Mouse (Mus musculus) liver, adult 2 months (tissue): ENCODE measurements at regions not wholly inside any gene's neighbourhood (a gene's known extent, or its start where the extent isn't known, plus 50 kb on each side); places are given as distances from the start of the nearest gene placed in this dataset.

ENCODE experiments used
- DNase-seq: peaks from one replicate; pipeline ENCODE4 v3.0.0-alpha.2; 2011; ENCODE audit warnings: low read depth, low spot score; ENCODE audit errors: extremely low read depth
- H3K27ac ChIP-seq: fragments of 200-500 bp; replicated peaks from 2 replicates; pipeline ENCODE4 v1.5.1; 2012; ENCODE audit warnings: low read depth, mild to moderate bottlenecking, control low read depth, inconsistent platforms, low read length; ENCODE audit not compliant: insufficient read depth
- H3K27me3 ChIP-seq: fragments of 200-500 bp; 2 replicates; pipeline ENCODE4 v1.6.1; 2012; ENCODE audit warnings: mild to moderate bottlenecking, moderate library complexity, low read length, inconsistent platforms; ENCODE audit not compliant: control insufficient read depth, insufficient read depth
- H3K36me3 ChIP-seq: fragments of 200-500 bp; 2 replicates; pipeline ENCODE4 v1.6.1; 2012; ENCODE audit warnings: low read length, inconsistent platforms; ENCODE audit not compliant: control insufficient read depth, insufficient read depth
- H3K4me1 ChIP-seq: fragments of 200-500 bp; 2 replicates; pipeline ENCODE4 v1.6.1; 2011; ENCODE audit warnings: low read length; ENCODE audit not compliant: control insufficient read depth, insufficient read depth
- H3K4me3 ChIP-seq: fragments of 200-500 bp; 2 replicates; pipeline ENCODE4 v1.5.1; 2011; ENCODE audit warnings: low read depth, mild to moderate bottlenecking, control low read depth, low read length, moderate library complexity; ENCODE audit not compliant: insufficient read depth
- H3K79me2 ChIP-seq: fragments of 200-500 bp; 2 replicates; pipeline ENCODE4 v1.6.1; 2012; ENCODE audit warnings: inconsistent platforms, mild to moderate bottlenecking, low read length, moderate library complexity; ENCODE audit not compliant: control insufficient read depth, insufficient read depth
- H3K9ac ChIP-seq: fragments of 200-500 bp; 2 replicates; pipeline ENCODE4 v1.6.1; 2012; ENCODE audit warnings: low read depth, mild to moderate bottlenecking, control low read depth, inconsistent platforms, low read length
- CTCF ChIP-seq: fragments of 200-500 bp; IDR thresholded peaks from 2 replicates; pipeline ENCODE4 v1.5.1; 2011; ENCODE audit warnings: low read depth, low read length, control low read depth
- POLR2A ChIP-seq: fragments of 200-500 bp; IDR thresholded peaks from 2 replicates; pipeline ENCODE4 v1.6.1; 2011; ENCODE audit warnings: low read length, control low read depth; ENCODE audit not compliant: insufficient read depth; ENCODE audit errors: extremely low read depth
- WGBS: fragments of 180-500 bp; shearing (Covaris S2); methylation state at CpG from one replicate; pipeline ENCODE4 v1.1.7; 2018; 5-methylcytosine and 5-hydroxymethylcytosine counted together

GRCm38 (mm10) chr6:32709566-32709965 is 121.6 kb upstream of the Plxna4 start:
- TF ChIP-seq CTCF (no peak), POLR2A (no peak)
- H3K4me1 ChIP-seq: no peaks in the 10 kb centered on the region
- 81% methylated on average over 8 of the region's 8 CpGs for WGBS
- DNase-seq: no peak
- H3K9ac ChIP-seq: no peak overlapping the region
- H3K79me2 ChIP-seq: no peaks in the 10 kb centered on the region
- no peaks in the 10 kb centered on the region for H3K36me3 ChIP-seq
- no peaks in the 10 kb centered on the region for H3K27me3 ChIP-seq
- no peak overlapping the region for H3K4me3 ChIP-seq
- H3K27ac ChIP-seq: no peak overlapping the region

- 60% methylated on average over 1 of the region's 1 CpGs for WGBS
- H3K9ac ChIP-seq: no peak overlapping the region
- H3K4me3 ChIP-seq: no peak overlapping the region
- DNase-seq: no peak
- no peaks in the 10 kb centered on the region for H3K4me1 ChIP-seq
- H3K27ac ChIP-seq: no peak overlapping the region
- TF ChIP-seq POLR2A: no peak
- no peak for TF ChIP-seq CTCF
- no peaks in the 10 kb centered on the region for H3K27me3 ChIP-seq
- H3K79me2 ChIP-seq: no peaks in the 10 kb centered on the region
- H3K36me3 ChIP-seq: no peaks in the 10 kb centered on the region
Measured at GRCm38 (mm10) chr6:32707417-32707816, 119.4 kb upstream of the Plxna4 start.

GRCm38 (mm10) chr6:32706376-32706775 is 118.4 kb upstream of the Plxna4 start:
- WGBS: 86% methylated on average over 1 of the region's 1 CpGs
- Histone ChIP-seq H3K9ac (no peak overlapping the region), H3K4me3 (no peak overlapping the region), H3K27ac (no peak overlapping the region), H3K4me1 (no peaks in the 10 kb centered on the region), H3K27me3 (no peaks in the 10 kb centered on the region), H3K36me3 (no peaks in the 10 kb centered on the region), H3K79me2 (no peaks in the 10 kb centered on the region)
- no peak for DNase-seq
- TF ChIP-seq CTCF (no peak), POLR2A (no peak)

GRCm38 (mm10) chr6:32703466-32703865 is 115.5 kb upstream of the Plxna4 start:
- no peaks in the 10 kb centered on the region for H3K4me1 ChIP-seq
- no peaks in the 10 kb centered on the region for H3K27me3 ChIP-seq
- no peaks in the 10 kb centered on the region for H3K79me2 ChIP-seq
- H3K27ac ChIP-seq: no peak overlapping the region
- no peak overlapping the region for H3K4me3 ChIP-seq
- TF ChIP-seq POLR2A (no peak), CTCF (no peak)
- H3K36me3 ChIP-seq: no peaks in the 10 kb centered on the region
- no peak for DNase-seq
- WGBS: 91% methylated on average over 8 of the region's 8 CpGs
- no peak overlapping the region for H3K9ac ChIP-seq

- no peak overlapping the region for H3K4me3 ChIP-seq
- no peaks in the 10 kb centered on the region for H3K79me2 ChIP-seq
- no peak overlapping the region for H3K9ac ChIP-seq
- no peaks in the 10 kb centered on the region for H3K36me3 ChIP-seq
- DNase-seq: no peak
- no peaks in the 10 kb centered on the region for H3K27me3 ChIP-seq
- H3K27ac ChIP-seq: no peak overlapping the region
- TF ChIP-seq CTCF (no peak), POLR2A (no peak)
- WGBS: 88% methylated on average over 11 of the region's 11 CpGs
- no peaks in the 10 kb centered on the region for H3K4me1 ChIP-seq
Measured at GRCm38 (mm10) chr6:32702245-32702791, 114.3 kb upstream of the Plxna4 start.

- Histone ChIP-seq H3K36me3 (no peaks in the 10 kb centered on the region), H3K4me3 (no peak overlapping the region), H3K9ac (no peak overlapping the region), H3K27me3 (no peaks in the 10 kb centered on the region), H3K4me1 (no peaks in the 10 kb centered on the region), H3K79me2 (no peaks in the 10 kb centered on the region), H3K27ac (no peak overlapping the region)
- TF ChIP-seq POLR2A (no peak), CTCF (no peak)
- no peak for DNase-seq
- 91% methylated on average over 1 of the region's 1 CpGs for WGBS
Measured at GRCm38 (mm10) chr6:32699811-32700210, 111.8 kb upstream of the Plxna4 start.
